Mouse (Mus musculus) left cerebral cortex, postnatal 4 days (tissue): ENCODE results near the gene N4bp2l2. TPM values are rescaled to one million over a fixed set of nuclear protein-coding genes. Genes with fewer than 3 reads are reported as not detected.
"Not testable (repeated sequence)": the region's sequence is repeated elsewhere in the genome, so short reads cannot be mapped to it uniquely, and the experiment has no call there.

Experiments used
- DNase-seq: peaks from one replicate; pipeline ENCODE4 v3.0.0-alpha.2; 2022
- intact Hi-C: fragments of 180-260 bp; cut with DNase I; formaldehyde crosslinking; loops from one replicate; pipeline ENCODE4 v1.15.1; 2025
- total RNA-seq, 2 experiments: library from RNA; stranded (reverse); gene quantifications; 2 replicates each; pipeline ENCODE4 v1.2.3; 2021

The N4bp2l2 gene
- 10 to 100 TPM; 70.6 to 76.1 TPM for total RNA-seq

GRCm38 (mm10) chr5:150666133-150666739, at the start of gene N4bp2l2:
TSS of gene N4bp2l2 (minus strand) at chr5:150666183.
- intact Hi-C loops, DNase-seq: not testable (repeated sequence)

- intact Hi-C loops = no loop called here
- DNase-seq = no peak
Measured at GRCm38 (mm10) chr5:150713431-150713830, 47.4 kb upstream of the N4bp2l2 start.

- no peak for DNase-seq
- intact Hi-C loops = no loop called here
Measured at GRCm38 (mm10) chr5:150711503-150711902, 45.5 kb upstream of the N4bp2l2 start.

- DNase-seq, intact Hi-C loops: not testable (repeated sequence)
Measured at GRCm38 (mm10) chr5:150707181-150707580, 41.2 kb upstream of the N4bp2l2 start.

- intact Hi-C loops = not testable (repeated sequence)
Measured at GRCm38 (mm10) chr5:150706651-150707050, 40.7 kb upstream of the N4bp2l2 start.

GRCm38 (mm10) chr5:150702714-150703113, 36.7 kb upstream of the N4bp2l2 start:
- intact Hi-C loops = no loop called here
- peak; percentile 5 for DNase-seq

More at GRCm38 (mm10) chr5:150706651-150707050, 40.7 kb upstream of the N4bp2l2 start:
- DNase-seq = not testable (repeated sequence)

- DNase-seq = no peak
- intact Hi-C loops = no loop called here
Measured at GRCm38 (mm10) chr5:150693277-150693676, 27.3 kb upstream of the N4bp2l2 start.

- DNase-seq = no peak
- intact Hi-C loops = no loop called here
Measured at GRCm38 (mm10) chr5:150690685-150691084, 24.7 kb upstream of the N4bp2l2 start.

GRCm38 (mm10) chr5:150682862-150683261, 16.9 kb upstream of the N4bp2l2 start:
- intact Hi-C loops, DNase-seq: not testable (repeated sequence)

- DNase-seq = no peak
Measured at GRCm38 (mm10) chr5:150674866-150675265, 8.9 kb upstream of the N4bp2l2 start.

GRCm38 (mm10) chr5:150673880-150674621, 8.1 kb upstream of the N4bp2l2 start:
- DNase-seq = peak; percentile 48
- intact Hi-C loops = loop anchor here (2.0 kb wide), 1 partner anchor 695 kb away; no protein-coding TSS in a partner anchor

More at GRCm38 (mm10) chr5:150674866-150675265, 8.9 kb upstream of the N4bp2l2 start:
- intact Hi-C loops = loop anchor here (2.0 kb wide), 1 partner anchor 694 kb away; no protein-coding TSS in a partner anchor

- intact Hi-C loops = no loop called here
Measured at GRCm38 (mm10) chr5:150673153-150673835, 7.3 kb upstream of the N4bp2l2 start, which contains the start of gene Pds5b. TSS of gene Pds5b (plus strand) at chr5:150673739.

GRCm38 (mm10) chr5:150672343-150672742, 6.4 kb upstream of the N4bp2l2 start:
- DNase-seq = no peak
- intact Hi-C loops = no loop called here

More at GRCm38 (mm10) chr5:150673153-150673835, 7.3 kb upstream of the N4bp2l2 start, which contains the start of gene Pds5b:
- DNase-seq = peak; percentile 97

- intact Hi-C loops = no loop called here
- no peak for DNase-seq
Measured at GRCm38 (mm10) chr5:150668731-150669130, 2.7 kb upstream of the N4bp2l2 start.

- intact Hi-C loops = no loop called here
- peak; percentile 96 for DNase-seq
Measured at GRCm38 (mm10) chr5:150665132-150665954, 640 bp downstream of the N4bp2l2 start.

GRCm38 (mm10) chr5:150664794-150665131, 1.2 kb downstream of the N4bp2l2 start:
- intact Hi-C loops = no loop called here
- DNase-seq = no peak

- DNase-seq, intact Hi-C loops: not testable (repeated sequence)
Measured at GRCm38 (mm10) chr5:150663926-150664325, 2.1 kb downstream of the N4bp2l2 start.

GRCm38 (mm10) chr5:150660296-150660695, 5.7 kb downstream of the N4bp2l2 start:
- intact Hi-C loops, DNase-seq: not testable (repeated sequence)

- intact Hi-C loops, DNase-seq: not testable (repeated sequence)
Measured at GRCm38 (mm10) chr5:150659425-150659824, 6.6 kb downstream of the N4bp2l2 start.

GRCm38 (mm10) chr5:150654548-150654947, 11.4 kb downstream of the N4bp2l2 start:
- intact Hi-C loops = no loop called here
- DNase-seq = no peak
